Mouse (Mus musculus) heart, postnatal 25 days (tissue): ENCODE data around the gene Ubxn6. TPM values are rescaled to one million over a fixed set of nuclear protein-coding genes. Genes with fewer than 3 reads are reported as not detected.

ENCODE experiments used
- DNase-seq: peaks from one replicate; pipeline ENCODE4 v3.0.0; 2022; ENCODE audit warnings: low spot score
- intact Hi-C: fragments of 180-260 bp; cut with DNase I; formaldehyde crosslinking; loops from one replicate; pipeline ENCODE4 v1.15.1; 2025
- total RNA-seq, 2 experiments: library from RNA; stranded (reverse); gene quantifications; 2 replicates each; pipeline ENCODE4 v1.2.3; 2021

The Ubxn6 gene
- total RNA-seq, 2 experiments from 2014 or later: 49.7 to 51.5 TPM

DNA sequence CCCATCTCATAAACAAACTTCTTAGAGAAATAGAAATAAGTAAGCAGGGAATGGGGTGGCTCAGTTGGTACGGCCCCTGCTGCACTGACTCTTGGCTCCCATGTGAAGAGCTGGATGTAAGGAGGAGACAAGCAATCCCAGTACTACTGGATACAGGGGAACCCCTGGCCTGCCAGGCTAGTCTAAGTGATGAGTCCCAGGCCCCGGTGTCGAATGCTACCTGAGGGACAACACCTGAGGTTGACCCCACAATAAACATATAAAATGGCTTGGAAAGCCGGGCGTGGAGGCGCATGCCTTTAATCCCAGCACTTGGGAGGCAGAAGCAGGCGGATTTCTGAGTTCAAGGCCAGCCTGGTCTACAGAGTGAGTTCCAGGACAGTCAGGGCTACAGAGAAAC is 43.4 kb downstream of the Ubxn6 start:
- intact Hi-C loops: no loop called here
- DNase-seq: no peak

GRCm38 (mm10) chr17:56030919-56031318 is 43.9 kb downstream of the Ubxn6 start:
- DNase-seq: no peak
- intact Hi-C loops: no loop called here

GRCm38 (mm10) chr17:56030238-56030870 is 44.5 kb downstream of the Ubxn6 start:
- intact Hi-C loops: no loop called here
- DNase-seq: no peak

DNA sequence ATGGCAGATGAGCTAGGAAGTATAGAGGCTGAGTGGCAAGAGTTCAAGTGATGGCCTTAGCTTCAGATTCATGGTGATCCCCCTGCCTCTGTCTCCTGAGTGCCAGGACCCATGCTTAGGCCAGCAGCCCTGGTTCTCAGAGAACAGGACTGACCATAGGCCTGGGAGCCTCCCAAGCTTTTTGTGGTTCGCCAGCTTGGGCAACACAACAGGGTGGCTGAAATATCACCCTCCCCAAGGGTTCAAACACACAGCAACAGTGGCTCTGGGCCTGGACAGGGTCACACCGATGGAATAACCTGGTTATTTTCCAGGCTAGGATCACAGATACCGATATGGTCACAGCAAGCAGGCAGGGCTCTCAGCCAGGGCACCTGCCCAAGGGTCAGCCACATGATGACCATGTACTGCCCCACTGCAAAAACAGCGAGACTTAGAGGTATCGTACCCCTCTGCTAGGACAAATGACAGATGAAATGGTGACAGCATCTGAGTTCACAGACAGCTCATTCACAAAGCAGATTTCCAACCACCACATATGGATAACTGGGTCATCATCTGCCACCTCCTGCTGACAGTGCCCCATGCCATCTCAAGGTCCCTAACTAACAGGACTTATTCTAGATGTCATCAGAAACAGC is 46.9 kb downstream of the Ubxn6 start:
- DNase-seq: no peak
- intact Hi-C loops: no loop called here

DNA sequence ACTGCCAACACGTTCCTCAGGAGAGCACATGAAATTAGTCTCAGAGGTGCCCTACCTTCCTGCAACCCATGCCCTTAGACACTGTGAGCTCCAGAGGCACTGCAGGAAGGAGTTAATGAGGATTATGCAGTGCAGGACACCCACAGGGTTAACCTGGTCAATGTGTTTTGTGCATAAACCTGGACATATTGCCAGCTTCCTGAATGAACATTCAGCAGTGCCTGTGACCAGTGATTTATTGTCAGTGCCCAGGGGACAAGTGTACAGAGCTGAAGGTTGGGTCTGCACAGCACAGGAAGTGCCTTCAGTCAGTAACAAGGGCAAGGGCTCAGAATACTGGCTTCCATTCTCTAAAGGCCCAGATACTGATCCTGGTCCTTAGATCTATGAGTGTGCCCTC is 47.9 kb downstream of the Ubxn6 start:
- intact Hi-C loops: no loop called here
- DNase-seq: no peak

DNA sequence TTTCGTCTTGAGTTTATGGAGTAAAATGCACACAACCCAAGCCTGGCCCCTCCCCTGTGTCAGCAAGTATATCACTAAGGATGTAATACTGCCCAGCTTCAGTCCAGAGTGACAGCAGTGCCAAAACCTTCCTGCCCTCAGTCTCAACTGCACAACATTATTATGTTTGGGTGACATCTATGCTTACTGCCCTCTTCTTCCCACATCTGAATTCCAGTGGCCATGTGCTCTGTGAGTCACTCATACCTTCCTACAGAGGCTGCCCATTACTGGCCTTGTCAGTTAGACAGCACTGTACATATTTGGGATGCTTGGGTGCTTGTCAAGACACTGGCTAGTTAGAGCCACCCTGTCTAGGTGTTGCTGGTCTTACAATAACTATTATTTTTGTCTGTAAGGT is 48.5 kb downstream of the Ubxn6 start:
- no peak for DNase-seq

GRCm38 (mm10) chr17:56024931-56025330 is 49.9 kb downstream of the Ubxn6 start:
- intact Hi-C loops: no loop called here
- DNase-seq: no peak

More for the DNA sequence above, 48.5 kb downstream of the Ubxn6 start:
- intact Hi-C loops: no loop called here

- no peak for DNase-seq
- intact Hi-C loops: no loop called here
These were observed 50.4 kb downstream of the Ubxn6 start for GRCm38 (mm10) chr17:56024476-56024875.

DNA sequence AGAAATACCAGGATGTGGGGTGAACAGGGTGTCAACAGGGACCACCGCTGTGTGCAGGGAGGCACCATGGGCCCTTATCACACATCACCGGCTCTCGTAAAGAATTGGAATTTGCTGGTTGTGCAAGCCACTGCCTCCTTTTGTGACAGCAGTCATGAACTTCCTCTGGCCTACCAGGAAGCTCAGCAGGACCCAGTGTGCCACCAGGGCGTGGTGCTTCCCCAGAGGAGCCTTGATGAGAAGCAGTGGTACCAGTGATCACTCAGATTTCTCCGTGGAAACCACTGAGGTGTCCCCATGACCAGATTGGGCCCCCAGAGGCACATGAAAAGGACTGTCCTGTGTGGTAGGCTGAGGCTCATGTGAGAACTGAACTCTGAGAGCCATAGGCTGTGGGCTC is 51.4 kb downstream of the Ubxn6 start:
- DNase-seq: no peak

GRCm38 (mm10) chr17:56022989-56023290 is 51.9 kb downstream of the Ubxn6 start:
- DNase-seq: no peak

More for the DNA sequence above, 51.4 kb downstream of the Ubxn6 start:
- intact Hi-C loops: no loop called here

GRCm38 (mm10) chr17:56022131-56022988 is 52.5 kb downstream of the Ubxn6 start:
- intact Hi-C loops: no loop called here
- DNase-seq: no peak

More at GRCm38 (mm10) chr17:56022989-56023290, 51.9 kb downstream of the Ubxn6 start:
- intact Hi-C loops: no loop called here

DNA sequence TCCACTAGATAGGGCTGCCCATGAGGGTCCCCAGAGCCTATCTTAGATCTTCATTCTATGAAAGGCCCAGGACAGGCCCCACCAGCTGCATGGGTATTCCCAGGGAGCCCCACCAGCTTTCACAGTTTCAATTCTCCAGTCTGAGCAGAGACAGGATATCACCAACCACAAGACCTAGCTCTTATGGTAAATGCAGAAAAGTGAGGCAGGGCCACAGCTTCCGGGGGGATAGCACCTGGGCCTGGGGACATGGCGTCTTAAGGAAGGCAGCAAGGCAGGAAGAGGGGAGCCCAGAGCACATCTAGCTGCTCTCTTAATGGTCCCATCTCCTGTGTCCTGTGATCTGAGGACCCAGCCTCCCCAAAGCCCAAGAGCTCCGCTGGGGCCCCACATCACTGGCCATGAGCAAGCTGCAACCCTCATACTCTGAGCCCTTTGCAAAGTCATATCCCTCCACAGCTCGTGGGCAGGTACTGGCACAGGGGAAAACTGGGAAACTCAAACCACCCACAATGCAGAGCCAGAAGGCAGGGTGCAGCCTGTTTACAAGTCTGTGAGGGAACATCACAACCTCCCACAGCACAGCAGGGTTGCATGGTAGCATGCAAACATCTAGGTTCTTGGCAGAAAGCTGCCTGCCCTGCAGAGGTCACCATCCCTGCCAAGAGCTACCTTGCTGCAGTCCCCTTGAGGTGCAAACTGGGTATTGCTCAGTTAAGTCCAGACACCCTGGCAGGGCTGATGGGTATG is 53.5 kb downstream of the Ubxn6 start:
- intact Hi-C loops: no loop called here
- no peak for DNase-seq

GRCm38 (mm10) chr17:56020400-56021084 is 54.3 kb downstream of the Ubxn6 start:
- intact Hi-C loops: no loop called here
- DNase-seq: no peak

- intact Hi-C loops: no loop called here
- no peak for DNase-seq
These were observed 56.3 kb downstream of the Ubxn6 start for GRCm38 (mm10) chr17:56018347-56019131.

DNA sequence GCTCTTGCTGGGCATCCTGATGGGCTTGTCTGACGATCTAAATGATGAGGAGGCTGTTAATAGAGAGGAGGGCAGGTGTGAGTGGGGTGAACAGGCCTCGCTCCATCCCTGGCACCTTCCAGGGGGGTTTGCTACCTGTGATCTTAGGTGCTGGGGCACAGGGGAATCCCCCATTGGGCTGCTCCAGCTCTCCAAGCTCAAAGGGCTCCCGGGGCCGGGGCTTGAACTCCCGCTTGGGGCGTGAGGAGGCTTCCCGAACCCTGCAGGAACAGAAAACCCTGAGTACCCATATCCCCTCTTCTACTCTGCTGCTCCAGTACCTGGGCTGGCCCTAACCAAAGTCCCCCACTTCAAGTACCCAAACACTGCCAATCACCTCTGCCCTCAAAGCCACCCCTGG is 57.0 kb downstream of the Ubxn6 start:
- intact Hi-C loops: no loop called here
- DNase-seq: no peak
